Mouse (Mus musculus): ENCODE data around the gene Dtx1. TPM values are rescaled to one million over a fixed set of nuclear protein-coding genes. Genes with fewer than 3 reads are reported as not detected.

Gene Dtx1
- under 1 TPM in 1 of 26 experiments, not detected in 25; 0.15 TPM for total RNA-seq (2018; cell fraction: chromatin; rRNA removed)
- total RNA-seq (2018; cell fraction: cytosol; rRNA removed) = under 1 TPM in 8 of 26 experiments, not detected in 18; 0.04 to 0.26 (median 0.09) TPM
- total RNA-seq (2018; cell fraction: nucleus; rRNA removed) = 1 to 10 TPM in 1 of 26 experiments, not detected in 25; 1.5 TPM
- 0.24 TPM in 1 of 3 replicates, not detected in the others for polyA plus RNA-seq (2018)

- no peaks in the 10 kb centered on the region for H3K36me3 ChIP-seq (ENCODE audit: inconsistent target)
- H3K4me3 ChIP-seq (ENCODE audit: inconsistent target) = no peak within 1 kb of the TSS
- 48% methylated on average over 3 of the region's 3 CpGs for WGBS (ENCODE audit: missing documents)
- H3K79me2 ChIP-seq (ENCODE audit: inconsistent target) = no peaks in the 10 kb centered on the region
- H3K27ac ChIP-seq = no peak within 1 kb of the TSS
These were observed at the start of gene Dtx1 for GRCm38 (mm10) chr5:120711827-120712226. TSS of gene Dtx1 (minus strand) at chr5:120711927.

- Histone ChIP-seq H3K4me3 (ENCODE audit: inconsistent target) (no peak overlapping the region), H3K27ac (no peak overlapping the region)
- 63% methylated on average over 3 of the region's 4 CpGs for WGBS (ENCODE audit: missing documents)
These were observed 42.5 kb upstream of the Dtx1 start for GRCm38 (mm10) chr5:120754215-120754614.

DNA sequence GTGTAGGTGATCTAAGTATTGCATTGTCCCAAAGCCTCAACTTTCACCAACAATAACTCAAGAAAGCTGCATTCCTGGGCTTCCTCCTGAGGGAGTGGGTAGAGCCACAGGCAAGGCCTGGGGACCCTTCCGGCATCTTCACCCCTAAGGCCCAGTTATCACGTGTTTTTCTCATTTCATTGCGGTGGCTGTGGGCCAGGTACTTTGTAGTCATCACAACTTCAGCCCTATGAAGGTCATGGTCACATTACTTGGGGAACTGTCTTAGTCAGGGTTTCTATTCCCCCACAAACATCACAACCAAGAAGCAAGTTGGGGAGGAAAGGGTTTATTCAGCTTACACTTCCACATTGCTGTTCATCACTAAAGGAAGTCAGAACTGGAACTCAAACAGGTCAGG is 41.1 kb upstream of the Dtx1 start:
- WGBS (ENCODE audit: missing documents) = 90% methylated on average over 3 of the region's 3 CpGs
- H3K4me3 ChIP-seq (ENCODE audit: inconsistent target) = no peak overlapping the region
- peaks cover 19% of the 10 kb centered on the region for H3K79me2 ChIP-seq (ENCODE audit: inconsistent target)
- H3K27ac ChIP-seq = no peak overlapping the region
- peaks cover 66% of the 10 kb centered on the region for H3K36me3 ChIP-seq (ENCODE audit: inconsistent target)

More at GRCm38 (mm10) chr5:120754215-120754614, 42.5 kb upstream of the Dtx1 start:
- Histone ChIP-seq H3K36me3 (ENCODE audit: inconsistent target) (peaks cover 71% of the 10 kb centered on the region), H3K79me2 (ENCODE audit: inconsistent target) (peaks cover 5% of the 10 kb centered on the region)

DNA sequence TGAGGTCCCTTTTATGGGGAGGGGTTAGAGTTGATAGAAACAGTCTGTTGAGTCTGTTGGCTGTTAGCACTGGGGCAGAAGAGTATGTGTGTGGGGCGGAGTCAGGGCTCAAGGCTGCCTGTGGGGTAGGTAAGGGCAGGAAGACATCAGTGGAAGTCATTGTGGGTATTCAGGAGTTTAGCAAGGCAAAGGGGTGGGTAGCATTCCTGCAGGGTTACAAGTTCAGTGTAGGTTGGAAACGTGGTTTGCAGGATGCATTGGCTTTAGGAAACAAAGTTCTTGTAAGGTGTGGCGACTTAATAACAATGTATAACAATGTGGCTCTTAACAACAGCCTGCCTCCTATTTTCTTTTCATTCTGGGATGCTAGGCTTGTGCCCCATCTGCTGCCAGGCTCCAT is 39.5 kb upstream of the Dtx1 start:
- Histone ChIP-seq H3K36me3 (ENCODE audit: inconsistent target) (peaks cover 58% of the 10 kb centered on the region), H3K79me2 (ENCODE audit: inconsistent target) (peaks cover 35% of the 10 kb centered on the region), H3K27ac (no peak overlapping the region), H3K4me3 (ENCODE audit: inconsistent target) (no peak overlapping the region)
- 97% methylated on average over 3 of the region's 3 CpGs for WGBS (ENCODE audit: missing documents)

DNA sequence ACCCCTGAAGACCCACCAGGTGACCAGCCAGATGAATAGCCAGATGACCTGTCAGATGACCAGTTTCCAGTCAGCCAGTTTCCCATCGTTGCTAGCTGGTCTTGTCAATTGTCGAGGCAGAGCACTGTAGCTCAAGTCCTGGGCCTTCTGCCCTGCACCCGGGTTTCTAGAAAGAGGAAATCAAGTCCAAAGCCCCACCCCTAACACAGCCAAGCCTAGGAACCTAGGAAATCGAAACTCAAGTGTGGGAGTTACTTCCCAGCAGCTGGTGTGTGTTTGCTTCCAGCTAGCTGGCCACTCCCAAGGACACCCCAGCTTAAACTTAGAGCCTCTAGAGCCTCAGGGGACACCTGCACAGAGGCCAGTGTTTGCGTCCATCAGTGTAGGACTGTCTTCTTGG is 38.0 kb upstream of the Dtx1 start, which contains the start of gene Oas2:
Oas2 (minus strand) TSS at position 166 of the 400 bp plus-strand sequence.
- peak within 1 kb of the TSS; percentile 88 for H3K27ac ChIP-seq
- WGBS (ENCODE audit: missing documents) = 9% methylated on average over 5 of the region's 5 CpGs
- peaks cover 50% of the 10 kb centered on the region for H3K79me2 ChIP-seq (ENCODE audit: inconsistent target)
- peak within 1 kb of the TSS; percentile 82 for H3K4me3 ChIP-seq (ENCODE audit: inconsistent target)
- peaks cover 58% of the 10 kb centered on the region for H3K36me3 ChIP-seq (ENCODE audit: inconsistent target)

GRCm38 (mm10) chr5:120746451-120746850 is 34.7 kb upstream of the Dtx1 start:
- Histone ChIP-seq H3K79me2 (ENCODE audit: inconsistent target) (peaks cover 61% of the 10 kb centered on the region), H3K36me3 (ENCODE audit: inconsistent target) (peaks cover 61% of the 10 kb centered on the region), H3K27ac (no peak overlapping the region), H3K4me3 (ENCODE audit: inconsistent target) (peak overlapping the region; percentile 0; the same call in 1 of the 2 replicates)
- WGBS (ENCODE audit: missing documents) = 6% methylated on average over 5 of the region's 5 CpGs

DNA sequence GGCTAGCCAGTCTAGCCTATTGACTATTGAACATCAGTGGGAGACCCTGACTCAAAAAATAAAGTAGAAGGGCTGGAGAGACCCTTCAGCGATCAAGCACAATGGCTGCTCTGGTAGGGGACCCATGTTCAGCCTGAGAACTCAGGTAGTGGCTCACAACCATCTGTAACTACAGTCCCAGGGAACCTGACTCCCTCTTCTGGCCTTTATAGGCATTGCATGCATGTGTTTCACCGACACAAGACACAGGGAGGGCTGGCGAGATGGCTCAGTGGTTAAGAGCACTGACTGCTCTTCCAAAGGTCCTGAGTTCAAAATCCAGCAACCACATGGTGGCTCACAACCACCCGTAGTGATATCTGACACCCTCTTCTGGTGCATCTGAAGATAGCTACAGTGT is 30.4 kb upstream of the Dtx1 start:
- H3K36me3 ChIP-seq (ENCODE audit: inconsistent target) = peaks cover 94% of the 10 kb centered on the region
- no peak overlapping the region for H3K4me3 ChIP-seq (ENCODE audit: inconsistent target)
- H3K27ac ChIP-seq = no peak overlapping the region
- WGBS (ENCODE audit: missing documents) = 66% methylated on average over 4 of the region's 4 CpGs
- peaks cover 35% of the 10 kb centered on the region for H3K79me2 ChIP-seq (ENCODE audit: inconsistent target)

- no peak overlapping the region for H3K4me3 ChIP-seq (ENCODE audit: inconsistent target)
- H3K27ac ChIP-seq = no peak overlapping the region
- peaks cover 92% of the 10 kb centered on the region for H3K36me3 ChIP-seq (ENCODE audit: inconsistent target)
- H3K79me2 ChIP-seq (ENCODE audit: inconsistent target) = no peaks in the 10 kb centered on the region
- 90% methylated on average over 14 of the region's 14 CpGs for WGBS (ENCODE audit: missing documents)
These were observed 22.8 kb upstream of the Dtx1 start for GRCm38 (mm10) chr5:120734380-120734990.

GRCm38 (mm10) chr5:120733696-120734095 is 22.0 kb upstream of the Dtx1 start:
- 93% methylated on average over 3 of the region's 3 CpGs for WGBS (ENCODE audit: missing documents)
- Histone ChIP-seq H3K36me3 (ENCODE audit: inconsistent target) (peaks cover 84% of the 10 kb centered on the region), H3K79me2 (ENCODE audit: inconsistent target) (no peaks in the 10 kb centered on the region), H3K4me3 (ENCODE audit: inconsistent target) (no peak overlapping the region), H3K27ac (no peak overlapping the region)

GRCm38 (mm10) chr5:120732740-120733139 is 21.0 kb upstream of the Dtx1 start:
- no peaks in the 10 kb centered on the region for H3K79me2 ChIP-seq (ENCODE audit: inconsistent target)
- peaks cover 75% of the 10 kb centered on the region for H3K36me3 ChIP-seq (ENCODE audit: inconsistent target)
- H3K4me3 ChIP-seq (ENCODE audit: inconsistent target) = no peak overlapping the region
- H3K27ac ChIP-seq = no peak overlapping the region
- WGBS (ENCODE audit: missing documents) = 88% methylated on average over 1 of the region's 1 CpGs

- H3K4me3 ChIP-seq (ENCODE audit: inconsistent target) = no peak overlapping the region
- no peak overlapping the region for H3K27ac ChIP-seq
- H3K79me2 ChIP-seq (ENCODE audit: inconsistent target) = no peaks in the 10 kb centered on the region
- peaks cover 40% of the 10 kb centered on the region for H3K36me3 ChIP-seq (ENCODE audit: inconsistent target)
- WGBS (ENCODE audit: missing documents) = 78% methylated on average over 10 of the region's 10 CpGs
These were observed 17.6 kb upstream of the Dtx1 start for GRCm38 (mm10) chr5:120729319-120729718.

DNA sequence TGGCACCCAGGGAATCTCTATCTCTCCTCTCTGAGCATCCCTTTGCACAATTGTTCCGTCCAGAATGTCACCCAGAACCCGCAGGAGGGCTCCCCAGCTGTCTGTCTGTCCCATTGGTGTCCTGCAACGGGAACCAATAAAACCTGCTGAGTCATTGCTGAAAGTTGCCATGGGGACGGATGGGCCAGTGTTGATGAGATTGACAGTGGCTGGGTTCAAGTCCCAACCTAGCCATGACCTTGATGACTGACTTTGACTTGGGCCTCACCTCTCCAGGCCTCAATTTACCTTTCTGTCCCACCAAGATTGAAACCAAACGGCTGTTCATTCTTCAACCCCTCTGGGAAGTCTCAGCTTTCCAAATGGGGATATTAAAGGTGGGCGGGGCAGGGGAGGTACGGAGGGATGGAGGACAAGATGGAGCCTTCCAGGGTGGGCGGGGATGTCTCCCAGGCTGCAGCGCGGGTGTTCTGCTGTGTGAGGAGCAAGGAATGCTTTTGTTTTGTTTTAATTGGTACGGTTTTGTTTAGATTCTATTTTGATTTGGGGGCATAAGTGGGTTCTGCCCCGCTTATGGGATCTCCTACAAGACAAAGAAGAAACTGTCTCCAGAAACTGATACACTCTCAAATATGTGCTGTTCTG is 14.2 kb upstream of the Dtx1 start:
- no peak overlapping the region for H3K27ac ChIP-seq
- no peak overlapping the region for H3K4me3 ChIP-seq (ENCODE audit: inconsistent target)
- H3K36me3 ChIP-seq (ENCODE audit: inconsistent target) = peaks cover 7% of the 10 kb centered on the region; the same call in 1 of the 2 replicates
- no peaks in the 10 kb centered on the region for H3K79me2 ChIP-seq (ENCODE audit: inconsistent target)
- WGBS (ENCODE audit: missing documents) = 60% methylated on average over 12 of the region's 12 CpGs

- Histone ChIP-seq H3K4me3 (ENCODE audit: inconsistent target) (no peak overlapping the region), H3K36me3 (ENCODE audit: inconsistent target) (no peaks in the 10 kb centered on the region), H3K79me2 (ENCODE audit: inconsistent target) (no peaks in the 10 kb centered on the region), H3K27ac (no peak overlapping the region)
- 47% methylated on average over 7 of the region's 7 CpGs for WGBS (ENCODE audit: missing documents)
These were observed 9.3 kb upstream of the Dtx1 start for GRCm38 (mm10) chr5:120721005-120721404.

- no peak overlapping the region for H3K27ac ChIP-seq
- no peaks in the 10 kb centered on the region for H3K79me2 ChIP-seq (ENCODE audit: inconsistent target)
- no peak overlapping the region for H3K4me3 ChIP-seq (ENCODE audit: inconsistent target)
- 70% methylated on average over 13 of the region's 15 CpGs for WGBS (ENCODE audit: missing documents)
- no peaks in the 10 kb centered on the region for H3K36me3 ChIP-seq (ENCODE audit: inconsistent target)
These were observed 7.1 kb upstream of the Dtx1 start for GRCm38 (mm10) chr5:120718600-120719378.

Data from macrophage (primary cell).